Mouse (Mus musculus): Measurements from ENCODE around the gene Rnf113a2. TPM values are rescaled to one million over a fixed set of nuclear protein-coding genes. Genes with fewer than 3 reads are reported as not detected.

Gene Rnf113a2
- total and polyA plus RNA-seq, 2 experiments from 2014 or later: 9.4 to 20.9 TPM

DNA sequence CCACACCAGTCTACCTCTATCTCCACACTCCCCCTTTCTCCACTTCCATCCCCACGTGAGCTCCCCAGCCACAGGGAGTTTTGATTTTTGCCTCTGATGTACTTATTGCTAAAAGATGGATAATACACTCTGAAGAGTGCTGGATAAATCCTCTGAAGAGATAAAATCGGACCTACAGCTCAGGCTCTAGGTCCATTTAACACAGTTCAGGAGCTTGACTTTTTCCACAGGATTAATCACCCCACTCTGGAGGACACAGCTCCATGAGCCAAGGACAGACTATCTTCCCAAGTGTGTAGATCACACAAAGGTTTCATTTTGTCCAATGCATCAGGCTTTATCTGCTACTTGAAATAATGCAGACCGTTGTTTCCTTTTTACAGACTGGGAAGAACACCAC, 16.9 kb upstream of the Rnf113a2 start:
- no peak for ATAC-seq (ENCODE audit: insufficient read depth, low read depth)
- Histone ChIP-seq H3K36me3 (replicated peaks; ENCODE audit: control insufficient read depth, insufficient read depth, low read length) (no peaks in the 10 kb centered on the region), H3K4me3 (ENCODE audit: low read depth, low read length) (no peak overlapping the region), H3K4me1 (ENCODE audit: control insufficient read depth, insufficient read depth) (no peaks in the 10 kb centered on the region), H3K4me2 (ENCODE audit: low read depth, low read length) (no peak overlapping the region), H3K9ac (replicated peaks; ENCODE audit: low read depth, low read length) (no peak overlapping the region), H3K27ac (ENCODE audit: low read depth) (0 out of 2 replicates have a peak overlapping the region, but pooled peaks have one; percentile 8), H3K27me3 (ENCODE audit: control insufficient read depth, insufficient read depth, low read length) (no peaks in the 10 kb centered on the region), H3K9me3 (replicated peaks; ENCODE audit: control insufficient read depth, low read length) (no peaks in the 10 kb centered on the region)
- no peak for DNase-seq (ENCODE audit: low spot score)
- TF ChIP-seq EP300 (IDR thresholded peaks at IDR 0.05; ENCODE audit: low read depth): no peak
- TF ChIP-seq CTCF (IDR thresholded peaks at IDR 0.05; ENCODE audit: low read depth): no peak
- WGBS: 62% methylated on average over 3 of the region's 3 CpGs

- no peak for DNase-seq (ENCODE audit: low spot score)
- 0 out of 2 replicates have a peak overlapping the region, but pooled peaks have one; percentile 8 for H3K27ac ChIP-seq (ENCODE audit: low read depth)
- no peaks in the 10 kb centered on the region for H3K9me3 ChIP-seq (replicated peaks; ENCODE audit: control insufficient read depth, low read length)
- no peak for TF ChIP-seq EP300 (IDR thresholded peaks at IDR 0.05; ENCODE audit: low read depth)
- TF ChIP-seq CTCF (IDR thresholded peaks at IDR 0.05; ENCODE audit: low read depth): no peak
- no peaks in the 10 kb centered on the region for H3K36me3 ChIP-seq (replicated peaks; ENCODE audit: control insufficient read depth, insufficient read depth, low read length)
- no peak overlapping the region for H3K4me2 ChIP-seq (ENCODE audit: low read depth, low read length)
- WGBS: 68% methylated on average over 3 of the region's 3 CpGs
- H3K4me3 ChIP-seq (ENCODE audit: low read depth, low read length): no peak overlapping the region
- H3K27me3 ChIP-seq (ENCODE audit: control insufficient read depth, insufficient read depth, low read length): no peaks in the 10 kb centered on the region
- no peak overlapping the region for H3K9ac ChIP-seq (replicated peaks; ENCODE audit: low read depth, low read length)
- ATAC-seq (ENCODE audit: insufficient read depth, low read depth): no peak
- no peaks in the 10 kb centered on the region for H3K4me1 ChIP-seq (ENCODE audit: control insufficient read depth, insufficient read depth)
Measured at GRCm38 (mm10) chr12:84400653-84401052, 16.3 kb upstream of the Rnf113a2 start.

GRCm38 (mm10) chr12:84402923-84403322, 14.1 kb upstream of the Rnf113a2 start:
- Histone ChIP-seq H3K4me2 (ENCODE audit: low read depth, low read length) (no peak overlapping the region), H3K4me3 (ENCODE audit: low read depth, low read length) (no peak overlapping the region), H3K27me3 (ENCODE audit: control insufficient read depth, insufficient read depth, low read length) (no peaks in the 10 kb centered on the region), H3K36me3 (replicated peaks; ENCODE audit: control insufficient read depth, insufficient read depth, low read length) (no peaks in the 10 kb centered on the region), H3K4me1 (ENCODE audit: control insufficient read depth, insufficient read depth) (no peaks in the 10 kb centered on the region), H3K27ac (ENCODE audit: low read depth) (no peak overlapping the region), H3K9me3 (replicated peaks; ENCODE audit: control insufficient read depth, low read length) (no peaks in the 10 kb centered on the region), H3K9ac (replicated peaks; ENCODE audit: low read depth, low read length) (no peak overlapping the region)
- WGBS: 44% methylated on average over 9 of the region's 9 CpGs
- ATAC-seq (ENCODE audit: insufficient read depth, low read depth) (peak; percentile 44; the same call in 1 of the 2 replicates), DNase-seq (ENCODE audit: low spot score) (no peak)
- TF ChIP-seq EP300 (IDR thresholded peaks at IDR 0.05; ENCODE audit: low read depth): no peak
- TF ChIP-seq CTCF (IDR thresholded peaks at IDR 0.05; ENCODE audit: low read depth): no peak

DNA sequence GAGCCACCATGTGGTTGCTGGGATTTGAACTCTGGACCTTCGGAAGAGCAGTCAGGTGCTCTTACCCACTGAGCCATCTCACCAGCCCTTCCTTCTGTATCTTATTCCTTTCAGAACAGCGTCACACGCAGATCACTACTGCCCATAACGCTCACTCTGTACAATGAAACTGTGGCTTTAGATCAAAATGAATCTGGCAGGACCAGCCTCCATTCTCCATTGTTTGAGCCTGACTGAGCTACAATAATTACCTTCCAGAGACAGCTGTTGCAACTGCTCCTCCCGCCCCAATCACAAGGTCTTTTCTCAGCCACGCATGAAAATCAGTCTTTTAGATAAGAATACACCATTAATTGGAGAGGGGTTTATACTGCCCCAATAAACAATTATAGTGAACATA, 12.5 kb upstream of the Rnf113a2 start:
- Histone ChIP-seq H3K4me1 (ENCODE audit: control insufficient read depth, insufficient read depth) (no peaks in the 10 kb centered on the region), H3K9ac (replicated peaks; ENCODE audit: low read depth, low read length) (no peak overlapping the region), H3K27ac (ENCODE audit: low read depth) (no peak overlapping the region), H3K4me2 (ENCODE audit: low read depth, low read length) (no peak overlapping the region), H3K9me3 (replicated peaks; ENCODE audit: control insufficient read depth, low read length) (no peaks in the 10 kb centered on the region), H3K4me3 (ENCODE audit: low read depth, low read length) (no peak overlapping the region), H3K27me3 (ENCODE audit: control insufficient read depth, insufficient read depth, low read length) (no peaks in the 10 kb centered on the region), H3K36me3 (replicated peaks; ENCODE audit: control insufficient read depth, insufficient read depth, low read length) (no peaks in the 10 kb centered on the region)
- DNase-seq (ENCODE audit: low spot score) (no peak), ATAC-seq (ENCODE audit: insufficient read depth, low read depth) (no peak)
- TF ChIP-seq CTCF (IDR thresholded peaks at IDR 0.05; ENCODE audit: low read depth): no peak
- TF ChIP-seq EP300 (IDR thresholded peaks at IDR 0.05; ENCODE audit: low read depth): no peak
- 93% methylated on average over 6 of the region's 6 CpGs for WGBS

- 66% methylated on average over 4 of the region's 4 CpGs for WGBS
- Histone ChIP-seq H3K36me3 (replicated peaks; ENCODE audit: control insufficient read depth, insufficient read depth, low read length) (no peaks in the 10 kb centered on the region), H3K4me2 (ENCODE audit: low read depth, low read length) (no peak overlapping the region), H3K27me3 (ENCODE audit: control insufficient read depth, insufficient read depth, low read length) (no peaks in the 10 kb centered on the region), H3K9me3 (replicated peaks; ENCODE audit: control insufficient read depth, low read length) (no peaks in the 10 kb centered on the region), H3K27ac (ENCODE audit: low read depth) (no peak overlapping the region), H3K4me3 (ENCODE audit: low read depth, low read length) (no peak overlapping the region), H3K4me1 (ENCODE audit: control insufficient read depth, insufficient read depth) (no peaks in the 10 kb centered on the region), H3K9ac (replicated peaks; ENCODE audit: low read depth, low read length) (no peak overlapping the region)
- TF ChIP-seq EP300 (IDR thresholded peaks at IDR 0.05; ENCODE audit: low read depth) (no peak), CTCF (IDR thresholded peaks at IDR 0.05; ENCODE audit: low read depth) (peak; percentile 16; the same call in 1 of the 2 replicates)
- ATAC-seq (ENCODE audit: insufficient read depth, low read depth) (no peak), DNase-seq (ENCODE audit: low spot score) (no peak)
Measured at GRCm38 (mm10) chr12:84407259-84407658, 9.7 kb upstream of the Rnf113a2 start.

Data from heart, postnatal 0 days (tissue).